Mouse (Mus musculus) lung, embryonic 16.5 days (tissue): Measurements from ENCODE around the gene Gns. TPM values are rescaled to one million over a fixed set of nuclear protein-coding genes. Genes with fewer than 3 reads are reported as not detected.
A peak's percentile ranks its signal among the peaks of the same experiment; 100 is the strongest.

Experiments used
- ATAC-seq: fragments of 200-750 bp; cut with Nextera tagmentation; 2 replicates; pipeline ENCODE4 v1.8.0; 2017; ENCODE audit warnings: low read depth, mild to moderate bottlenecking, moderate library complexity
- H3K27ac ChIP-seq: fragments of 300-500 bp; sonication (generic); 2 replicates; pipeline ENCODE4 v1.5.1; 2014; ENCODE audit warnings: mild to moderate bottlenecking, control low read depth, low read length
- H3K27me3 ChIP-seq: fragments of 300-500 bp; sonication (generic); 2 replicates; pipeline ENCODE4 v1.6.1; 2014; ENCODE audit warnings: low read depth, low read length, mixed read lengths; ENCODE audit not compliant: control insufficient read depth, insufficient read depth
- H3K36me3 ChIP-seq: fragments of 300-500 bp; sonication (generic); 2 replicates; pipeline ENCODE4 v1.6.1; 2014; ENCODE audit warnings: low read length; ENCODE audit not compliant: control insufficient read depth, insufficient read depth
- H3K4me1 ChIP-seq: fragments of 300-500 bp; sonication (generic); replicated peaks from 2 replicates; pipeline ENCODE4 v1.6.1; 2014; ENCODE audit warnings: low read length, mixed read lengths; ENCODE audit not compliant: control insufficient read depth, insufficient read depth
- H3K4me2 ChIP-seq: fragments of 300-500 bp; sonication (generic); 2 replicates; pipeline ENCODE4 v1.6.1; 2014; ENCODE audit warnings: low read depth, low read length, control low read depth
- H3K4me3 ChIP-seq: fragments of 300-500 bp; sonication (generic); 2 replicates; pipeline ENCODE4 v1.5.1; 2014; ENCODE audit warnings: mild to moderate bottlenecking, low read length, control low read depth
- H3K9ac ChIP-seq: fragments of 300-500 bp; sonication (generic); 2 replicates; pipeline ENCODE4 v1.6.1; 2014; ENCODE audit warnings: low read length, control low read depth
- H3K9me3 ChIP-seq: fragments of 300-500 bp; sonication (generic); 2 replicates; pipeline ENCODE4 v1.6.1; 2016; ENCODE audit warnings: low read length; ENCODE audit not compliant: control insufficient read depth
- WGBS: fragments of 180-500 bp; shearing (Covaris S2); extraction: QIAGEN DNeasy Blood & Tissue Kit; methylation state at CpG from one replicate; pipeline ENCODE4 v1.1.7; 2014; 5-methylcytosine and 5-hydroxymethylcytosine counted together
- polyA plus RNA-seq: library from polyadenylated mRNA; unstranded; fragments of >200 nt; fragmentation: Nextera tagmentation; extraction: Ambion mirVana; gene quantifications from 2 replicates; pipeline ENCODE4 v1.2.1, GENCODE M21; 2015

Gns gene
- polyA plus RNA-seq, 1 experiment from 2014 or later = 38.2 TPM

GRCm38 (mm10) chr10:121390602-121391001, 25.7 kb downstream of the Gns start:
- H3K27me3 ChIP-seq = no peaks in the 10 kb centered on the region
- H3K4me3 ChIP-seq = no peak overlapping the region
- no peaks in the 10 kb centered on the region for H3K9me3 ChIP-seq
- H3K9ac ChIP-seq = peak overlapping the region; percentile 10; the same call in 1 of the 2 replicates
- no peak for ATAC-seq
- no peak overlapping the region for H3K27ac ChIP-seq
- WGBS = 53% methylated on average over 10 of the region's 10 CpGs
- peaks cover 24% of the 10 kb centered on the region for H3K36me3 ChIP-seq
- peaks cover 18% of the 10 kb centered on the region for H3K4me1 ChIP-seq
- H3K4me2 ChIP-seq = no peak overlapping the region

GRCm38 (mm10) chr10:121391901-121392300, 27.0 kb downstream of the Gns start:
- no peak overlapping the region for H3K4me3 ChIP-seq
- peaks cover 24% of the 10 kb centered on the region for H3K36me3 ChIP-seq

DNA sequence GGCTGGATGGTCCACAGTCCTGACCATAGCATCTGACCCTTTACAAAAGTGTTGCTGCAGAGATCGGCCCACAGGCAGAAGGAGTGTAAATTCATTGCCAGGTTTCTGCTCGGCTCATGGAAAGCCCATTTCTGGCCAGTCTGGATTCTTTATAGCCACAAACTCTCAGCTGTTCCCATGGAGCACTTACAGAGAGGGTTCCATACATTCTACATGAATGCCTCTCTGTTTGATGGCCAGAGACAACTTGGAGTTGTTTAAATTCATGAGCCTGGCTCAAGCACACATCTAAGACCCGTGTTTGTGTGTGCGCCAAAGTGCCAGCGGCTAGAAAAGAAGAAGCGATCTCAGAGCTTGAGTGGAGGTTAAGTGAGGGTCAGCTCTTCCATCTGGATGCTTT, 29.4 kb downstream of the Gns start:
- H3K9me3 ChIP-seq = no peaks in the 10 kb centered on the region
- no peak overlapping the region for H3K27ac ChIP-seq
- 37% methylated on average over 6 of the region's 6 CpGs for WGBS
- no peaks in the 10 kb centered on the region for H3K27me3 ChIP-seq
- ATAC-seq = no peak
- no peak overlapping the region for H3K9ac ChIP-seq
- peaks cover 10% of the 10 kb centered on the region for H3K4me1 ChIP-seq
- no peak overlapping the region for H3K4me2 ChIP-seq
- H3K36me3 ChIP-seq = peaks cover 16% of the 10 kb centered on the region
- H3K4me3 ChIP-seq = no peak overlapping the region

More at GRCm38 (mm10) chr10:121391901-121392300, 27.0 kb downstream of the Gns start:
- Histone ChIP-seq H3K9me3 (no peaks in the 10 kb centered on the region), H3K27me3 (no peaks in the 10 kb centered on the region), H3K4me1 (peaks cover 12% of the 10 kb centered on the region), H3K27ac (no peak overlapping the region), H3K4me2 (no peak overlapping the region), H3K9ac (no peak overlapping the region)
- 94% methylated on average over 8 of the region's 8 CpGs for WGBS
- ATAC-seq = no peak

- H3K4me1 ChIP-seq = peaks cover 10% of the 10 kb centered on the region
- ATAC-seq = no peak
- no peaks in the 10 kb centered on the region for H3K9me3 ChIP-seq
- 56% methylated on average over 18 of the region's 18 CpGs for WGBS
- H3K36me3 ChIP-seq = peaks cover 15% of the 10 kb centered on the region
- no peaks in the 10 kb centered on the region for H3K27me3 ChIP-seq
- no peak overlapping the region for H3K4me2 ChIP-seq
- no peak overlapping the region for H3K27ac ChIP-seq
- H3K4me3 ChIP-seq = no peak overlapping the region
- H3K9ac ChIP-seq = no peak overlapping the region
These were observed 30.0 kb downstream of the Gns start for GRCm38 (mm10) chr10:121394789-121395325.

GRCm38 (mm10) chr10:121395542-121396176, 30.8 kb downstream of the Gns start:
- H3K27ac ChIP-seq = no peak overlapping the region
- peaks cover 10% of the 10 kb centered on the region for H3K4me1 ChIP-seq
- H3K27me3 ChIP-seq = no peaks in the 10 kb centered on the region
- no peak for ATAC-seq
- no peak overlapping the region for H3K4me2 ChIP-seq
- peaks cover 14% of the 10 kb centered on the region for H3K36me3 ChIP-seq
- H3K4me3 ChIP-seq = no peak overlapping the region
- H3K9me3 ChIP-seq = no peaks in the 10 kb centered on the region
- H3K9ac ChIP-seq = no peak overlapping the region
- 64% methylated on average over 20 of the region's 20 CpGs for WGBS

DNA sequence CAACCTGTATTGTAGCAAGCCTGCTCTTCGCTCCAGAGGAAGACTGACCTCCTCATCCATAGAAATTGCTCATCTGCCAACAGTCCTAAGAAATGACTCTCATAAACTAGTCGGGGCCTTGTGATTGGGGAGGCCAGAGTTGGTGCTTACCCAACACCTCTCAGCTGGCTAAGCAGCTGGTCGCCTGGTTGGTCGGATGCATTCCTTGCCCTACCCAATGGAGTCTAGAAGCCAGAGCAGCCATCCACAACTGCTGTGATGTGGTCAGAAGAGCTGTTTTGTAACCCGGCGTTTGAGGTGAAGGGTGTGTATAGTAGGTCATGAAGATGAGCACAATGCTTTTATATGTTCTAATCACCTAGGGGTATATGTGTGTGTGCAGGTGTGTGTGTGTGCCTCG, 33.7 kb downstream of the Gns start:
- no peaks in the 10 kb centered on the region for H3K27me3 ChIP-seq
- H3K4me2 ChIP-seq = no peak overlapping the region
- H3K4me3 ChIP-seq = no peak overlapping the region
- no peak overlapping the region for H3K27ac ChIP-seq
- no peaks in the 10 kb centered on the region for H3K9me3 ChIP-seq
- no peak overlapping the region for H3K9ac ChIP-seq
- peaks cover 2% of the 10 kb centered on the region; the same call in 1 of the 2 replicates for H3K36me3 ChIP-seq
- peaks cover 10% of the 10 kb centered on the region for H3K4me1 ChIP-seq
- WGBS = 81% methylated on average over 7 of the region's 7 CpGs
- ATAC-seq = no peak

GRCm38 (mm10) chr10:121401005-121401404, 36.1 kb downstream of the Gns start:
- no peaks in the 10 kb centered on the region for H3K4me1 ChIP-seq
- no peak overlapping the region for H3K27ac ChIP-seq
- H3K4me2 ChIP-seq = no peak overlapping the region
- no peaks in the 10 kb centered on the region for H3K9me3 ChIP-seq
- H3K27me3 ChIP-seq = no peaks in the 10 kb centered on the region
- H3K9ac ChIP-seq = no peak overlapping the region
- ATAC-seq = peak; percentile 31; the same call in 1 of the 2 replicates
- no peaks in the 10 kb centered on the region; the same call in 1 of the 2 replicates for H3K36me3 ChIP-seq
- no peak overlapping the region for H3K4me3 ChIP-seq
- 72% methylated on average over 7 of the region's 7 CpGs for WGBS

DNA sequence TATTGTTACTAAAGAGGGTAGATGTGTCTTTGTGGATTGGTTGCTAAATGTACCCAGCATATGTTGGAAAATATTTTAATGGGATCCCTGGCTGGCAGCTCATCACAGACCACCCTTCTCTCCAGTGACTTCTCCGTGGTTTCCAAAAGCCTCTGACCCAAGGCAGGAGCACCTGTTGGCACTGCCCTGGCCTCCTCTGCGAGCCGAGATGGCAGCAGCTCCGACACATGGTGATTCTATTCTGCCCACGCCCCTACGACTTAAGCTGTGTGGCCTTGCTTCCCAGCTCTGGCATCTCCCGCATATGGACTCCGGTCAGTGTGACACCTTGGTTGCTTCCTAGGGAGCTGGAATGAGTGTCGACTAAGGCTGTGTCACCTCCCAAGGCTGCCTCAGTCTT, 38.2 kb downstream of the Gns start:
- 66% methylated on average over 9 of the region's 9 CpGs for WGBS
- no peak for ATAC-seq
- H3K27ac ChIP-seq = no peak overlapping the region

GRCm38 (mm10) chr10:121403946-121404345, 39.1 kb downstream of the Gns start:
- H3K4me2 ChIP-seq = no peak overlapping the region
- no peaks in the 10 kb centered on the region for H3K9me3 ChIP-seq
- no peaks in the 10 kb centered on the region for H3K27me3 ChIP-seq
- no peak for ATAC-seq
- 66% methylated on average over 6 of the region's 9 CpGs for WGBS
- H3K27ac ChIP-seq = no peak overlapping the region
- no peaks in the 10 kb centered on the region for H3K36me3 ChIP-seq
- no peaks in the 10 kb centered on the region for H3K4me1 ChIP-seq
- H3K4me3 ChIP-seq = no peak overlapping the region
- H3K9ac ChIP-seq = no peak overlapping the region

More for the DNA sequence above, 38.2 kb downstream of the Gns start:
- H3K4me1 ChIP-seq = no peaks in the 10 kb centered on the region
- no peaks in the 10 kb centered on the region for H3K27me3 ChIP-seq
- no peaks in the 10 kb centered on the region for H3K9me3 ChIP-seq
- H3K4me2 ChIP-seq = no peak overlapping the region
- H3K9ac ChIP-seq = no peak overlapping the region
- H3K4me3 ChIP-seq = no peak overlapping the region
- no peaks in the 10 kb centered on the region for H3K36me3 ChIP-seq
